Mouse (Mus musculus): ENCODE data around the gene Prss56. TPM values are rescaled to one million over a fixed set of nuclear protein-coding genes. Genes with fewer than 3 reads are reported as not detected.

The Prss56 gene
- total and polyA plus RNA-seq, 3 experiments: not detected

DNA sequence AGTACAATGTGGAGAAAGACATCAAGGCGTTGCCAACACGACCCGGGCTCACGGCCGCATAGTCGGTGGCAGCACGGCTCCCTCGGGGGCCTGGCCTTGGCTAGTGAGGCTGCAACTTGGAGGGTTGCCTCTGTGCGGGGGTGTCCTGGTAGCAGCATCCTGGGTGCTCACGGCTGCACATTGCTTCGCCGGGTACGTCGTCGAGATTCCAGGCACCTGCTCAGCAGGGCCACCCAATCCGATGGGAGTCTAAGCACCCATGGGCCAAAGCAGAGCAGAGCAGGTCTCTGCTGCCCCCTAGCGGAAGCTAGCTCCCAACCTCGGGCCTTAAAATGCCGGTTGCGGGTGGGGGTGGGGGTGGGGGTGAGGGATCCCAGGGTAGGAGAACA lies 1.6 kb downstream of the Prss56 start:
- Histone ChIP-seq H3K9me3 (replicated peaks; ENCODE audit: low read length) (no peaks in the 10 kb centered on the region), H3K4me1 (ENCODE audit: control insufficient read depth in 1 of 2, insufficient read depth in 2 of 2) (peaks cover 0 to 15% of the 10 kb centered on the region in 2 experiments; a peak in 3 of 4 replicates), H3K27me3 (replicated peaks) (peaks cover 60% of the 10 kb centered on the region), H3K36me3 (replicated peaks in 1 of 2; ENCODE audit: control insufficient read depth in 1 of 2, insufficient read depth in 1 of 2, low read length in 1 of 2) (no peaks in the 10 kb centered on the region), H3K4me2 (ENCODE audit: insufficient read depth, low read depth, poor library complexity, severe bottlenecking) (0 out of 2 replicates have a peak overlapping the region, but pooled peaks have one; percentile 0), H3K79me2 (replicated peaks; ENCODE audit: control insufficient read depth, extremely low read depth, insufficient read depth, poor library complexity, severe bottlenecking) (no peaks in the 10 kb centered on the region), H3K27ac (ENCODE audit: insufficient read depth, low read depth) (no peak overlapping the region), H3K9ac (ENCODE audit: insufficient read depth, low read depth) (no peak overlapping the region), H3K4me3 (replicated peaks in 1 of 3; ENCODE audit: low read depth in 2 of 3, low read length in 2 of 3, poor library complexity in 1 of 3) (no peak overlapping the region)
- DNase-seq (ENCODE audit: extremely low read depth): peak; percentile 71
- dilution Hi-C loops (cut with MboI; ENCODE audit: extremely low pct_ligation_motif_present, extremely low pct_unique_long_range_greater_than_20kb, low sequenced_read_pairs): no loop called here
- in situ Hi-C loops (cut with MboI; ENCODE audit: low pct_ligation_motif_present, low pct_unique_long_range_greater_than_20kb, low sequenced_read_pairs): loop anchor here (5.0 to 10.0 kb wide), 2 partner anchors 82 to 520 kb away; partner anchors contain the start of gene Alpi
- TF ChIP-seq RAD21 (IDR thresholded peaks at IDR 0.05; ENCODE audit: low read depth, low read length) (peak; percentile 57), ZMIZ1 (IDR thresholded peaks at IDR 0.05; ENCODE audit: low read depth, low read length) (no peak), SMC3 (IDR thresholded peaks at IDR 0.05; ENCODE audit: low read depth, low read length) (peak; percentile 39; the same call in 1 of the 2 replicates), CTCF (conservative IDR thresholded peaks at IDR 0.05 in 1 of 2, IDR thresholded peaks at IDR 0.05 in 1 of 2; ENCODE audit: low read depth in 2 of 2, low read length in 2 of 2) (peak; percentile 16 to 77; a peak in 2 of 4 replicates)

DNA sequence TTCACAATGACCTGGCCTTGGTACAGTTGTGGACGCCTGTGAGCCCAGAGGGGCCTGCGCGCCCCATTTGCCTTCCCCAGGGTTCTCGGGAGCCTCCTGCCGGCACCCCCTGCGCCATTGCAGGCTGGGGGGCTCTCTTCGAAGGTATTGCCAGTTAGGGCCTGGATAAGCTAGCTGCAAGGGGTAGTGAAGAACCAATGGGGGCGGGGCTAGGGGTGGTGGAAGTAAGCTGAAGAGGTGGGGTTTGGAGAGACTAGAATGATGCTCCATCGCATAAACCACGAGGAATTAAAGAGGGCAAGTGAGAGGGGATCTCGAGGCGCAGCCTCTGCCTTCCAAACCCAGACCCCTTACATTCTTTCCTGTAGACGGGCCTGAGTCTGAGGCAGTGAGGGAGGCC lies 2.4 kb downstream of the Prss56 start:
- no peak for TF ChIP-seq ETS1 (conservative IDR thresholded peaks at IDR 0.05; ENCODE audit: low read depth, low read length)
- no peak for TF ChIP-seq MAZ (IDR thresholded peaks at IDR 0.05; ENCODE audit: low read depth, low read length)
- no peak for TF ChIP-seq ZC3H11A (IDR thresholded peaks at IDR 0.05; ENCODE audit: low read depth, low read length)
- TF ChIP-seq ZKSCAN1 (IDR thresholded peaks at IDR 0.05; ENCODE audit: borderline replicate concordance, low read depth, low read length): no peak
- no peak for TF ChIP-seq RCOR1 (conservative IDR thresholded peaks at IDR 0.05; ENCODE audit: low read depth, low read length)
- no peak for TF ChIP-seq GABPA (IDR thresholded peaks at IDR 0.05; ENCODE audit: insufficient replicate concordance, low read depth, low read length)
- no peak for TF ChIP-seq MEF2A (IDR thresholded peaks at IDR 0.05; ENCODE audit: borderline replicate concordance, low read depth, low read length)
- TF ChIP-seq CHD1 (IDR thresholded peaks at IDR 0.05; ENCODE audit: low read depth, low read length): no peak
- no peak for TF ChIP-seq JUND (conservative IDR thresholded peaks at IDR 0.05; ENCODE audit: low read depth, low read length)
- no peak for TF ChIP-seq IRF4 (IDR thresholded peaks at IDR 0.05; ENCODE audit: low read depth, low read length)
- TF ChIP-seq NELFE (IDR thresholded peaks at IDR 0.05; ENCODE audit: low read depth, low read length): no peak
- TF ChIP-seq HCFC1 (IDR thresholded peaks at IDR 0.05; ENCODE audit: low read depth, low read length): no peak
- TF ChIP-seq JUN (IDR thresholded peaks at IDR 0.05; ENCODE audit: insufficient read depth, low read depth, low read length): no peak
- TF ChIP-seq RAD21 (IDR thresholded peaks at IDR 0.05; ENCODE audit: low read depth, low read length): no peak
- Histone ChIP-seq H3K4me2 (ENCODE audit: insufficient read depth, low read depth, poor library complexity, severe bottlenecking) (no peak overlapping the region), H3K27me3 (replicated peaks) (peaks cover 60% of the 10 kb centered on the region), H3K4me3 (replicated peaks in 1 of 3; ENCODE audit: low read depth in 2 of 3, low read length in 2 of 3, poor library complexity in 1 of 3) (no peak overlapping the region), H3K9me3 (replicated peaks; ENCODE audit: low read length) (no peaks in the 10 kb centered on the region), H3K27ac (ENCODE audit: insufficient read depth, low read depth) (no peak overlapping the region), H3K36me3 (replicated peaks in 1 of 2; ENCODE audit: control insufficient read depth in 1 of 2, insufficient read depth in 1 of 2, low read length in 1 of 2) (no peaks in the 10 kb centered on the region), H3K79me2 (replicated peaks; ENCODE audit: control insufficient read depth, extremely low read depth, insufficient read depth, poor library complexity, severe bottlenecking) (no peaks in the 10 kb centered on the region), H3K9ac (ENCODE audit: insufficient read depth, low read depth) (no peak overlapping the region), H3K4me1 (ENCODE audit: control insufficient read depth in 1 of 2, insufficient read depth in 2 of 2) (peaks cover 1 to 14% of the 10 kb centered on the region in 2 experiments)
- in situ Hi-C loops (cut with MboI; ENCODE audit: low pct_ligation_motif_present, low pct_unique_long_range_greater_than_20kb, low sequenced_read_pairs) (loop anchor here (5.0 to 10.0 kb wide), 2 partner anchors 83 to 521 kb away; partner anchors contain the start of gene Alpi), dilution Hi-C loops (cut with MboI; ENCODE audit: extremely low pct_ligation_motif_present, extremely low pct_unique_long_range_greater_than_20kb, low sequenced_read_pairs) (no loop called here)
- no peak for DNase-seq (ENCODE audit: extremely low read depth)
